Mouse (Mus musculus) thymus, postnatal 10 days (tissue): ENCODE results near the gene Rtl3.

Experiments
- DNase-seq, 2 experiments: peaks; one replicate each; pipeline ENCODE4 v3.0.0; 2021; ENCODE audit warnings: low spot score in 2 of 2

The Rtl3 gene

GRCm38 (mm10) chrX:106840409-106840808 lies at the start of gene Rtl3:
Gene Rtl3 (minus strand): TSS chrX:106840644.
- DNase-seq, result no peak

GRCm38 (mm10) chrX:106872315-106872714 lies 31.9 kb upstream of the Rtl3 start:
- DNase-seq, result no peak

- DNase-seq, result no peak
Observed at GRCm38 (mm10) chrX:106871894-106872293, 31.4 kb upstream of the Rtl3 start.

- DNase-seq, result no peak
Observed at GRCm38 (mm10) chrX:106871426-106871825, 31.0 kb upstream of the Rtl3 start.

GRCm38 (mm10) chrX:106853523-106854300 lies 13.3 kb upstream of the Rtl3 start:
- DNase-seq, result no peak

GRCm38 (mm10) chrX:106839591-106839990 lies 853 bp downstream of the Rtl3 start:
- no peak for DNase-seq

- DNase-seq, result no peak
Observed at GRCm38 (mm10) chrX:106830494-106830893, 9.9 kb downstream of the Rtl3 start.

GRCm38 (mm10) chrX:106809560-106810226 lies 30.8 kb downstream of the Rtl3 start:
- no peak for DNase-seq

- no peak for DNase-seq
Observed at GRCm38 (mm10) chrX:106804387-106804786, 36.1 kb downstream of the Rtl3 start.

- peak in 1 of 2 experiments; percentile 30 for DNase-seq
Observed at GRCm38 (mm10) chrX:106794686-106795085, 45.8 kb downstream of the Rtl3 start.
